Mouse (Mus musculus): Measurements from ENCODE around the gene Nlgn2. TPM values are rescaled to one million over a fixed set of nuclear protein-coding genes. Genes with fewer than 3 reads are reported as not detected.

The Nlgn2 gene
- polyA plus RNA-seq, 1 experiment from 2014 or later: 2.6 TPM

- Histone ChIP-seq H3K9me3 (ENCODE audit: control insufficient read depth, low read length) (no peaks in the 10 kb centered on the region), H3K9ac (ENCODE audit: low read length) (no peak overlapping the region), H3K4me2 (ENCODE audit: low read length) (no peak overlapping the region), H3K27ac (replicated peaks in 1 of 2; ENCODE audit: control insufficient read depth in 1 of 2, insufficient read depth in 1 of 2, low read depth in 2 of 2, low read length in 2 of 2) (no peak overlapping the region), H3K27me3 (ENCODE audit: control insufficient read depth, insufficient read depth, low read length) (no peaks in the 10 kb centered on the region), H3K36me3 (ENCODE audit: control insufficient read depth, insufficient read depth, low read length) (peaks cover 20% of the 10 kb centered on the region), H3K4me1 (ENCODE audit: control insufficient read depth in 2 of 2, insufficient read depth in 2 of 2, low read length in 2 of 2) (peaks cover 8 to 13% of the 10 kb centered on the region in 2 experiments), H3K4me3 (ENCODE audit: control insufficient read depth in 1 of 2, insufficient read depth in 1 of 2, low read depth in 1 of 2, low read length in 2 of 2) (no peak overlapping the region)
- WGBS: 64% methylated on average over 25 of the region's 26 CpGs
- no peak for ATAC-seq (ENCODE audit: insufficient number of reproducible peaks, insufficient read depth, low FRiP score, low read depth)
These were observed 59.9 kb downstream of the Nlgn2 start for GRCm38 (mm10) chr11:69777504-69778257.

GRCm38 (mm10) chr11:69776488-69776887 is 61.1 kb downstream of the Nlgn2 start:
- no peaks in the 10 kb centered on the region for H3K9me3 ChIP-seq (ENCODE audit: control insufficient read depth, low read length)
- H3K4me1 ChIP-seq (ENCODE audit: control insufficient read depth in 2 of 2, insufficient read depth in 2 of 2, low read length in 2 of 2): peaks cover 8 to 13% of the 10 kb centered on the region in 2 experiments
- no peak overlapping the region for H3K27ac ChIP-seq (replicated peaks in 1 of 2; ENCODE audit: control insufficient read depth in 1 of 2, insufficient read depth in 1 of 2, low read depth in 2 of 2, low read length in 2 of 2)
- no peak overlapping the region for H3K4me3 ChIP-seq (ENCODE audit: control insufficient read depth in 1 of 2, insufficient read depth in 1 of 2, low read depth in 1 of 2, low read length in 2 of 2)
- WGBS: 82% methylated on average over 20 of the region's 20 CpGs
- ATAC-seq (ENCODE audit: insufficient number of reproducible peaks, insufficient read depth, low FRiP score, low read depth): no peak
- peaks cover 20% of the 10 kb centered on the region for H3K36me3 ChIP-seq (ENCODE audit: control insufficient read depth, insufficient read depth, low read length)
- H3K4me2 ChIP-seq (ENCODE audit: low read length): no peak overlapping the region
- H3K9ac ChIP-seq (ENCODE audit: low read length): no peak overlapping the region
- H3K27me3 ChIP-seq (ENCODE audit: control insufficient read depth, insufficient read depth, low read length): no peaks in the 10 kb centered on the region

GRCm38 (mm10) chr11:69775716-69776115 is 61.9 kb downstream of the Nlgn2 start:
- H3K36me3 ChIP-seq (ENCODE audit: control insufficient read depth, insufficient read depth, low read length): peaks cover 20% of the 10 kb centered on the region
- no peak for ATAC-seq (ENCODE audit: insufficient number of reproducible peaks, insufficient read depth, low FRiP score, low read depth)
- 63% methylated on average over 10 of the region's 10 CpGs for WGBS

GRCm38 (mm10) chr11:69774961-69775360 is 62.6 kb downstream of the Nlgn2 start:
- Histone ChIP-seq H3K9ac (ENCODE audit: low read length) (no peak overlapping the region), H3K36me3 (ENCODE audit: control insufficient read depth, insufficient read depth, low read length) (peaks cover 20% of the 10 kb centered on the region), H3K4me3 (ENCODE audit: control insufficient read depth in 1 of 2, insufficient read depth in 1 of 2, low read depth in 1 of 2, low read length in 2 of 2) (no peak overlapping the region), H3K27ac (replicated peaks in 1 of 2; ENCODE audit: control insufficient read depth in 1 of 2, insufficient read depth in 1 of 2, low read depth in 2 of 2, low read length in 2 of 2) (no peak overlapping the region), H3K4me2 (ENCODE audit: low read length) (no peak overlapping the region), H3K9me3 (ENCODE audit: control insufficient read depth, low read length) (no peaks in the 10 kb centered on the region), H3K27me3 (ENCODE audit: control insufficient read depth, insufficient read depth, low read length) (no peaks in the 10 kb centered on the region), H3K4me1 (ENCODE audit: control insufficient read depth in 2 of 2, insufficient read depth in 2 of 2, low read length in 2 of 2) (peaks cover 8 to 13% of the 10 kb centered on the region in 2 experiments)
- ATAC-seq (ENCODE audit: insufficient number of reproducible peaks, insufficient read depth, low FRiP score, low read depth): no peak
- 50% methylated on average over 5 of the region's 5 CpGs for WGBS

More at GRCm38 (mm10) chr11:69775716-69776115, 61.9 kb downstream of the Nlgn2 start:
- Histone ChIP-seq H3K4me3 (ENCODE audit: control insufficient read depth in 1 of 2, insufficient read depth in 1 of 2, low read depth in 1 of 2, low read length in 2 of 2) (no peak overlapping the region), H3K4me2 (ENCODE audit: low read length) (no peak overlapping the region), H3K9me3 (ENCODE audit: control insufficient read depth, low read length) (no peaks in the 10 kb centered on the region), H3K4me1 (ENCODE audit: control insufficient read depth in 2 of 2, insufficient read depth in 2 of 2, low read length in 2 of 2) (peaks cover 8 to 13% of the 10 kb centered on the region in 2 experiments), H3K27me3 (ENCODE audit: control insufficient read depth, insufficient read depth, low read length) (no peaks in the 10 kb centered on the region), H3K27ac (replicated peaks in 1 of 2; ENCODE audit: control insufficient read depth in 1 of 2, insufficient read depth in 1 of 2, low read depth in 2 of 2, low read length in 2 of 2) (no peak overlapping the region), H3K9ac (ENCODE audit: low read length) (no peak overlapping the region)

Small RNAs within 50 kb of the gene (microRNA-seq; reads per million reads assigned to microRNA genes)
- not detected for gene Mir6924

Other genes with a start within 250 kb of the Nlgn2 start
- gene Atp1b2, start 231.8 kb downstream of the Nlgn2 start, polyA plus RNA-seq (2014; fragmentation: Nextera tagmentation; extraction: Ambion mirVana): 31.5 and 33.8 TPM in 2 replicates
- not detected in 2 replicates for gene Shbg, start 219.9 kb downstream of the Nlgn2 start, polyA plus RNA-seq (2014; fragmentation: Nextera tagmentation; extraction: Ambion mirVana)
- gene Sat2, start 215.8 kb downstream of the Nlgn2 start, polyA plus RNA-seq (2014; fragmentation: Nextera tagmentation; extraction: Ambion mirVana): 16.2 and 17.9 TPM in 2 replicates
- gene Fxr2, start 204.8 kb downstream of the Nlgn2 start, polyA plus RNA-seq (2014; fragmentation: Nextera tagmentation; extraction: Ambion mirVana): 24.2 and 25.8 TPM in 2 replicates
- not detected in 2 replicates for gene Sox15, start 182.5 kb downstream of the Nlgn2 start, polyA plus RNA-seq (2014; fragmentation: Nextera tagmentation; extraction: Ambion mirVana)
- 14.9 and 29.1 TPM in 2 replicates for gene Mpdu1, start 175.1 kb downstream of the Nlgn2 start, polyA plus RNA-seq (2014; fragmentation: Nextera tagmentation; extraction: Ambion mirVana)
- gene Cd68, start 171.6 kb downstream of the Nlgn2 start, polyA plus RNA-seq (2014; fragmentation: Nextera tagmentation; extraction: Ambion mirVana): 12.1 and 14.4 TPM in 2 replicates
- 313 and 403 TPM in 2 replicates for gene Eif4a1, start 165.4 kb downstream of the Nlgn2 start, polyA plus RNA-seq (2014; fragmentation: Nextera tagmentation; extraction: Ambion mirVana)
- 43.2 and 59.4 TPM in 2 replicates for gene Senp3, start 155.7 kb downstream of the Nlgn2 start, polyA plus RNA-seq (2014; fragmentation: Nextera tagmentation; extraction: Ambion mirVana)
- 0.24 and 0.63 TPM in 2 replicates for gene Tnfsf13, start 152.0 kb downstream of the Nlgn2 start, polyA plus RNA-seq (2014; fragmentation: Nextera tagmentation; extraction: Ambion mirVana)
- 7.7 and 10.3 TPM in 2 replicates for gene Tnfsf12, start 141.9 kb downstream of the Nlgn2 start, polyA plus RNA-seq (2014; fragmentation: Nextera tagmentation; extraction: Ambion mirVana)
- 2.5 and 6.8 TPM in 2 replicates for gene Tnfsfm13, start 141.7 kb downstream of the Nlgn2 start, polyA plus RNA-seq (2014; fragmentation: Nextera tagmentation; extraction: Ambion mirVana)
- gene Polr2a, start 79.1 kb downstream of the Nlgn2 start, polyA plus RNA-seq (2014; fragmentation: Nextera tagmentation; extraction: Ambion mirVana): 19.9 and 20.1 TPM in 2 replicates
- gene Slc35g3, start 75.8 kb downstream of the Nlgn2 start, polyA plus RNA-seq (2014; fragmentation: Nextera tagmentation; extraction: Ambion mirVana): 0.13 TPM in 1 of 2 replicates, not detected in the other
- gene Zbtb4, start 71.9 kb downstream of the Nlgn2 start, polyA plus RNA-seq (2014; fragmentation: Nextera tagmentation; extraction: Ambion mirVana): 3.7 TPM in 2 replicates
- gene Chrnb1, start 41.8 kb downstream of the Nlgn2 start, polyA plus RNA-seq (2014; fragmentation: Nextera tagmentation; extraction: Ambion mirVana): 5.5 and 5.8 TPM in 2 replicates
- 2.0 and 2.1 TPM in 2 replicates for gene Fgf11, start 35.9 kb downstream of the Nlgn2 start, polyA plus RNA-seq (2014; fragmentation: Nextera tagmentation; extraction: Ambion mirVana)
- 1.7 and 1.8 TPM in 2 replicates for gene Tmem102, start 32.2 kb downstream of the Nlgn2 start, polyA plus RNA-seq (2014; fragmentation: Nextera tagmentation; extraction: Ambion mirVana)
- gene Gm39566, start 22.5 kb downstream of the Nlgn2 start, polyA plus RNA-seq (2014; fragmentation: Nextera tagmentation; extraction: Ambion mirVana): not detected in 2 replicates
- gene Spem2, start 19.3 kb downstream of the Nlgn2 start, polyA plus RNA-seq (2014; fragmentation: Nextera tagmentation; extraction: Ambion mirVana): not detected in 2 replicates
- gene Spem1, start 15.6 kb downstream of the Nlgn2 start, polyA plus RNA-seq (2014; fragmentation: Nextera tagmentation; extraction: Ambion mirVana): not detected in 2 replicates
- gene Tmem256, start 730 bp upstream of the Nlgn2 start, polyA plus RNA-seq (2014; fragmentation: Nextera tagmentation; extraction: Ambion mirVana): 340 and 379 TPM in 2 replicates
- gene Plscr3, start 8.6 kb upstream of the Nlgn2 start, polyA plus RNA-seq (2014; fragmentation: Nextera tagmentation; extraction: Ambion mirVana): 66.5 and 75.8 TPM in 2 replicates
- gene Tnk1, start 20.9 kb upstream of the Nlgn2 start, polyA plus RNA-seq (2014; fragmentation: Nextera tagmentation; extraction: Ambion mirVana): 0.15 TPM in 1 of 2 replicates, not detected in the other
- gene Tmem95, start 40.2 kb upstream of the Nlgn2 start, polyA plus RNA-seq (2014; fragmentation: Nextera tagmentation; extraction: Ambion mirVana): not detected in 2 replicates
- 2.6 and 2.8 TPM in 2 replicates for gene Kctd11, start 43.6 kb upstream of the Nlgn2 start, polyA plus RNA-seq (2014; fragmentation: Nextera tagmentation; extraction: Ambion mirVana)
- gene Acap1, start 57.8 kb upstream of the Nlgn2 start, polyA plus RNA-seq (2014; fragmentation: Nextera tagmentation; extraction: Ambion mirVana): 3.6 and 3.8 TPM in 2 replicates
- gene 2810408A11Rik, start 63.2 kb upstream of the Nlgn2 start, polyA plus RNA-seq (2014; fragmentation: Nextera tagmentation; extraction: Ambion mirVana): 4.5 and 5.1 TPM in 2 replicates
- 7.5 and 11.1 TPM in 2 replicates for gene Neurl4, start 63.3 kb upstream of the Nlgn2 start, polyA plus RNA-seq (2014; fragmentation: Nextera tagmentation; extraction: Ambion mirVana)
- 45.2 and 46.8 TPM in 2 replicates for gene Gps2, start 76.1 kb upstream of the Nlgn2 start, polyA plus RNA-seq (2014; fragmentation: Nextera tagmentation; extraction: Ambion mirVana)
- 1,047 and 1,081 TPM in 2 replicates for gene Eif5a, start 84.2 kb upstream of the Nlgn2 start, polyA plus RNA-seq (2014; fragmentation: Nextera tagmentation; extraction: Ambion mirVana)
- gene Ybx2, start 98.0 kb upstream of the Nlgn2 start, polyA plus RNA-seq (2014; fragmentation: Nextera tagmentation; extraction: Ambion mirVana): 6.6 and 7.3 TPM in 2 replicates
- 27.6 and 28.5 TPM in 2 replicates for gene Slc2a4, start 110.4 kb upstream of the Nlgn2 start, polyA plus RNA-seq (2014; fragmentation: Nextera tagmentation; extraction: Ambion mirVana)
- 1.2 and 2.4 TPM in 2 replicates for gene Cldn7, start 127.0 kb upstream of the Nlgn2 start, polyA plus RNA-seq (2014; fragmentation: Nextera tagmentation; extraction: Ambion mirVana)
- 22.3 and 26.0 TPM in 2 replicates for gene Ctdnep1, start 143.4 kb upstream of the Nlgn2 start, polyA plus RNA-seq (2014; fragmentation: Nextera tagmentation; extraction: Ambion mirVana)
- gene Elp5, start 144.7 kb upstream of the Nlgn2 start, polyA plus RNA-seq (2014; fragmentation: Nextera tagmentation; extraction: Ambion mirVana): 107 and 114 TPM in 2 replicates
- gene Gabarap, start 153.4 kb upstream of the Nlgn2 start, polyA plus RNA-seq (2014; fragmentation: Nextera tagmentation; extraction: Ambion mirVana): 454 and 540 TPM in 2 replicates
- 22.2 and 27.5 TPM in 2 replicates for gene Phf23, start 158.0 kb upstream of the Nlgn2 start, polyA plus RNA-seq (2014; fragmentation: Nextera tagmentation; extraction: Ambion mirVana)
- gene Dvl2, start 162.8 kb upstream of the Nlgn2 start, polyA plus RNA-seq (2014; fragmentation: Nextera tagmentation; extraction: Ambion mirVana): 15.0 and 16.6 TPM in 2 replicates
- 185 and 198 TPM in 2 replicates for gene Acadvl, start 177.6 kb upstream of the Nlgn2 start, polyA plus RNA-seq (2014; fragmentation: Nextera tagmentation; extraction: Ambion mirVana)
- 3.4 and 6.0 TPM in 2 replicates for gene Dlg4, start 179.2 kb upstream of the Nlgn2 start, polyA plus RNA-seq (2014; fragmentation: Nextera tagmentation; extraction: Ambion mirVana)
- not detected in 2 replicates for gene Asgr1, start 216.3 kb upstream of the Nlgn2 start, polyA plus RNA-seq (2014; fragmentation: Nextera tagmentation; extraction: Ambion mirVana)